Mouse (Mus musculus) Muller cell, postnatal 12 days (primary cell): ENCODE data around the gene Kctd4.

Source experiments
- DNase-seq: peaks from one replicate; pipeline ENCODE4 v3.0.0-alpha.2; 2015; ENCODE audit errors: inconsistent ontology term

Kctd4 gene

GRCm38 (mm10) chr14:75989168-75989567 lies 34.4 kb downstream of the Kctd4 start:
- DNase-seq, result no peak

DNA sequence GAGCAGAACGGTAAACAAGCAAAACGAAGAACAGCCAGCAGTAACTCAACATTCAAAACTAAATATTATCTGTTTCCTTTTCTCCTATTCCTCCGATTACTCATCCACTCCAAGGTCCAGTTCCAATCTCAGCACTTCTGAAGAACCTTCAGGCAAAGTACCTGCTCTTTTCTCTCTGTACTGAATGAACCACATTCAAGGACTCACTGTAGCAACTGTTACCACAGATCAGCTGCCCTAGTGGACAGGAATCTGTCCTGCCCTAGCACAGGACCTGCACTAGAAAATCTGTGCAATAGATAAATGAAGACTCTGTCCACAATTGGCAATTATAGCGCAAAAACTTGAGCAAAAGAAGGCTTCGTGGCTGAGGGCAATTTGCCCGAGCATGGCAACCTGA lies 36.1 kb downstream of the Kctd4 start:
- DNase-seq, result no peak

DNA sequence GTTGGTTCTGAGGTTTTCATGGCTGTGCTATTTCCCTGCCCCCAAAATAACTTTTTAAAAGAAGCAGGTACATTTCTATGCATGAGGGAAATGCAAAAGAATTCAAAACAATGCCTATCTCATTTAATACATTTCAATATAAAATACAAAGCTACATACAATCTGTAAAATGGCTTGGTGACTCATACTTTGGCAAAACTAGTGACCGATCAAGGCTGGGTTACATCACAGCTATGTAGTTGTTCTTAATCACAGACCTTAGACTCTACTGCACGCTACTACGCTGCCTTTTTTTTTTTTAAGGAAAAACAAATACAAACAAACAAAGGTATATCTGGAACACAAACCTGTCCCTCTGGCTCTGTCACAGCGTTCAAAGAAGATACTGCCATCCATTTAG lies 37.6 kb downstream of the Kctd4 start:
- no peak for DNase-seq

- DNase-seq, result no peak
Observed at GRCm38 (mm10) chr14:75998082-75998481, 43.3 kb downstream of the Kctd4 start.

DNA sequence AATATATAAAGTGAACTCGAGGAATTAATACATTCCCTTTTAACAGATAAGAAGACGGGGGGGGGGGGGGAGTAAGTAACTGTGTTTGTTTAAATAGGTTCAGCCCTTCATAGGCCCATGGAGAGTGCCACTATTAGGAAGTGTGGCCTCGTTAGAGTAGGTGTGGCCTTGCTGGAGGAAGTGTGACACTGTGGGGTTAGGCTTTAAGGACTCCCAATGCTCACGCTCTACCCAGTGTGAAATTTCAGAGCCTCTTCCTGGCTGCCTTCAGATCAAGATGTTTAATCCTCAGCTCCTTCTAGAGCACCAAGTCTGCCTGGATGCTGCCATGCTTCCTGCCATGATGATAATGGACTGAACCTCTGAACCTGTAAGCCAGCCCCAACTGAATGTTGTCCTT lies 47.0 kb downstream of the Kctd4 start:
- no peak for DNase-seq

DNA sequence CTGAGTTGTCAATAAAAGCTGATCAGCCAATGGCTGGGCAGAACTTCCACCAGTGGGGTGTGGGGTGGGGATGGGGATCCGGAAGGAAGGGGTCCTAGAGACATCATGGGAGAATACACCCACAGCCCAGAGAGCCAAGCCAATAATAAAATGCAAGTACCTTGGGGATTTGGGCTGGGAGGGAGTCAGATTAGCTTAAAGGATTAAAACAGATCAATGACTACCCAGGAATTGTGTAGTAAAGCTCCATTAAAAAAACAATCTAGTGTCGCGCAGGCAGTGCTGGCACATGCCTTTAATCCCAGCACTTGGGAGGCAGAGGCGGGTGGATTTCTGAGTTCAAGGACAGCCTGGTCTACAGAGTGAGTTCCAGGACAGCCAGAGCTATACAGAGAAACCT lies 50.2 kb downstream of the Kctd4 start:
- DNase-seq, result no peak

- DNase-seq, result no peak
Observed at GRCm38 (mm10) chr14:76008174-76008573, 53.4 kb downstream of the Kctd4 start.

- peak; percentile 16 for DNase-seq
Observed at GRCm38 (mm10) chr14:76009185-76009584, 54.4 kb downstream of the Kctd4 start.

DNA sequence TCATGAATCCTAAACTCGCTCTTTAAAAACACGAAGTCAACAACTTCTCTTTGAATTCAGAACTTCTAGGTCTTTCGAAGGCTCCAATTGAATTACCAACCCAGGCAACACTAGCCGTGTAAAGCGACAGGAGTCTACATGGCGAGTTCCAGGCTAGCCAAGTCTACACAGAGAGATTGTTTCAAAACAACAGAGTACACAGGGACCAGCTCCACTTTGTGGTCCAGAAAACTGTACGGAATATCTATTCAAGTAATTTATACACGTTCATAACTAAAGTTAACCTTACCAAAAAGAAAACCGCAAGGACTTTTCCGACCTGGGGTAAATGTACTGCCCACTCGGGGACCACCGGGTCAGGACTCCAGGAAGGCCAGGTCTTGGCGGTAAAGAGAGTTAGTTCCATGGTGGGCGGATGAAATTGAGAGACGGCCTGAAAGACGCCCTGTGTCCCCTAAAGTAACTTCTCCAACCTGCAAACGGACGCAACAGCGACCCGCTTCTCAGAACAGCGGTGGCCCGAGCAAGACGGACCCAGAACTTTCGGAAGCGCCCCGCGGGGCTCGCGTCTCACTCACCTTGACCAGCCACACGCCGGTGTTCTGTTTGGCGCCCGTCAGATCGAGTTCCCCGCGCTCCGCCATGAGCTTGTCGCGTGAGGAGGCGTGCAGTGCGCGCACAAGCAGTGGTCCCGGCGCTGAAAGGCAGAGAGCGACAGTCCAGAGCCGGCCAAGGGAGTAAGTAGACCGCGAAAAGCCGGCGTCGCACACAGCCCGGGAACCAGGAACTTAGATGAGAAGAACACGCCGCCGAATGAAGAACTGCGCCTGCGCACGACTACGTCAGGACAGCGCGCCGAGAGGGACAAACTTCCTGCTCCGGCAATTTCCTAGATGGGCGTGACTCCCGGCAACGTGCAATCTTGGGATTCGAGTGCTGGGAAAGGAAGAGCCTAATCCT lies 55.6 kb downstream of the Kctd4 start, which contains the start of gene Gtf2f2:
Gene Gtf2f2, minus strand, starts transcription at position 764 of the 960 bp plus-strand sequence.
- DNase-seq, result peak; percentile 93

GRCm38 (mm10) chr14:76011062-76011457 lies 56.3 kb downstream of the Kctd4 start:
- DNase-seq, result no peak

- DNase-seq, result no peak
Observed at GRCm38 (mm10) chr14:76014331-76014730, 59.5 kb downstream of the Kctd4 start.
